Mouse (Mus musculus): ENCODE measurements around the gene Gm9732.

Gm9732 gene

DNA sequence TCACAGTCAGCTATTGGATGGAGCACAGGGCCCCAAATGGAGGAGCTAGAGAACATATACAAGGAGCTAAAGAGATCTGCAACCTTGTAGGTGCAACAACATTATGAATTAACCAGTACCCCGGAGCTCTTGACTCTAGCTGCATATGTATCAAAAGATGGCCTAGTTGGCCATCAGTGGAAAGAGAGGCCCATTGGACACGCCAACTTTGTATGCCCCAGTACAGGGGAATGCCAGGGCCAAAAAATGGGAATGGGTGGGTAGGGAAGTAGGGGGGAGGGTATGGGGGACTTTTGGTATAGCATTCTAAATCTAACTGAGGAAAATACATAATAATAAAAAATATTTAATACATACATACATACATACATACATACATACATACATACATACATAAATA lies 78.1 kb downstream of the Gm9732 start:
- in situ Hi-C loops (cut with MboI, MseI): loop anchor here (5.0 to 10.0 kb wide), 4 partner anchors 62 to 1306 kb away; partner anchors contain the start of genes Gm8138 and Gm9732

Data from T-helper 2 cell (primary cell).